Mouse (Mus musculus) limb, embryonic 14.5 days (tissue): ENCODE data around the gene Foxb2. TPM values are rescaled to one million over a fixed set of nuclear protein-coding genes. Genes with fewer than 3 reads are reported as not detected.
"Not testable (repeated sequence)": the region's sequence is repeated elsewhere in the genome, so short reads cannot be mapped to it uniquely, and the experiment has no call there.

ENCODE experiments used
- ATAC-seq: fragments of 200-750 bp; cut with Nextera tagmentation; 2 replicates; pipeline ENCODE4 v1.8.0; 2017; ENCODE audit warnings: low read depth, moderate number of reproducible peaks, moderate TSS enrichment; ENCODE audit not compliant: low FRiP score
- DNase-seq: peaks from one replicate; pipeline ENCODE4 v3.0.0-alpha.2; 2015; ENCODE audit warnings: low spot score
- H3K27ac ChIP-seq: fragments of 300-500 bp; sonication (generic); replicated peaks from 2 replicates; pipeline ENCODE4 v1.5.1; 2014; ENCODE audit warnings: low read depth, mild to moderate bottlenecking, low read length, moderate library complexity, mixed read lengths
- H3K27me3 ChIP-seq: fragments of 300-500 bp; sonication (generic); 2 replicates; pipeline ENCODE4 v1.6.1; 2014; ENCODE audit warnings: low read length, mixed read lengths; ENCODE audit not compliant: control insufficient read depth, insufficient read depth
- H3K36me3 ChIP-seq: fragments of 300-500 bp; sonication (generic); 2 replicates; pipeline ENCODE4 v1.6.1; 2014; ENCODE audit warnings: mild to moderate bottlenecking, low read length, moderate library complexity, mixed read lengths; ENCODE audit not compliant: control insufficient read depth, insufficient read depth
- H3K4me1 ChIP-seq: fragments of 300-500 bp; sonication (generic); 2 replicates; pipeline ENCODE4 v1.6.1; 2014; ENCODE audit warnings: antibody characterized with exemption, low read length, mixed read lengths; ENCODE audit not compliant: control insufficient read depth, insufficient read depth
- H3K4me2 ChIP-seq: fragments of 300-500 bp; sonication (generic); replicated peaks from 2 replicates; pipeline ENCODE4 v1.6.1; 2014; ENCODE audit warnings: low read depth, mild to moderate bottlenecking, low read length, moderate library complexity; ENCODE audit not compliant: severe bottlenecking
- H3K4me3 ChIP-seq: fragments of 300-500 bp; sonication (generic); replicated peaks from 2 replicates; pipeline ENCODE4 v1.5.1; 2014; ENCODE audit warnings: low read length
- H3K9ac ChIP-seq: fragments of 300-500 bp; sonication (generic); 2 replicates; pipeline ENCODE4 v1.6.1; 2014; ENCODE audit warnings: mild to moderate bottlenecking, low read depth, low read length, moderate library complexity; ENCODE audit not compliant: severe bottlenecking
- H3K9me3 ChIP-seq: fragments of 300-500 bp; sonication (generic); 2 replicates; pipeline ENCODE4 v1.6.1; 2016; ENCODE audit warnings: low read length; ENCODE audit not compliant: control insufficient read depth
- POLR2A ChIP-seq: fragments of 200-500 bp; IDR thresholded peaks from 2 replicates; pipeline ENCODE4 v1.8.0; 2012; ENCODE audit warnings: inconsistent platforms, mild to moderate bottlenecking, moderate library complexity, borderline replicate concordance; ENCODE audit not compliant: insufficient read depth, insufficient read length; ENCODE audit errors: extremely low read depth
- WGBS: fragments of 180-500 bp; shearing (Covaris S2); extraction: QIAGEN DNeasy Blood & Tissue Kit; methylation state at CpG from one replicate; pipeline ENCODE4 v1.1.7; 2014; 5-methylcytosine and 5-hydroxymethylcytosine counted together
- polyA plus RNA-seq, 2 experiments: library from polyadenylated mRNA; depleted of rRNA in 1 of 2; stranded (reverse) in 1 of 2; unstranded in 1 of 2; fragments of >200 nt; fragmentation: Nextera tagmentation in 1 of 2; extraction: Ambion mirVana in 1 of 2; gene quantifications; 2 replicates each; pipeline versions ENCODE4 v1.2.1 to v1.2.3; 2012 to 2014

The Foxb2 gene
- polyA plus RNA-seq, 2 experiments, result 0.11 TPM; not detected in 1

GRCm38 (mm10) chr19:16871192-16871760, 2.3 kb downstream of the Foxb2 start:
- H3K27me3 ChIP-seq, result peaks cover 82% of the 10 kb centered on the region
- no peak for ATAC-seq
- H3K9me3 ChIP-seq, result no peaks in the 10 kb centered on the region
- no peak overlapping the region for H3K4me3 ChIP-seq
- peaks cover 22% of the 10 kb centered on the region; the same call in 1 of the 2 replicates for H3K4me1 ChIP-seq
- DNase-seq, result no peak
- no peak for TF ChIP-seq POLR2A
- H3K27ac ChIP-seq, result no peak overlapping the region
- H3K9ac ChIP-seq, result no peak overlapping the region
- H3K4me2 ChIP-seq, result no peak overlapping the region
- 1% methylated on average over 24 of the region's 24 CpGs for WGBS
- H3K36me3 ChIP-seq, result no peaks in the 10 kb centered on the region

GRCm38 (mm10) chr19:16870501-16871191, 3.0 kb downstream of the Foxb2 start:
- under 1% methylated on average over 28 of the region's 28 CpGs for WGBS
- Histone ChIP-seq H3K9me3 (no peaks in the 10 kb centered on the region), H3K36me3 (no peaks in the 10 kb centered on the region), H3K4me3 (0 out of 2 replicates have a peak overlapping the region, but pooled peaks have one; percentile 1), H3K4me2 (no peak overlapping the region), H3K9ac (no peak overlapping the region), H3K27ac (no peak overlapping the region), H3K4me1 (peaks cover 22% of the 10 kb centered on the region; the same call in 1 of the 2 replicates), H3K27me3 (peaks cover 77% of the 10 kb centered on the region)
- TF ChIP-seq POLR2A, result no peak
- no peak for DNase-seq
- no peak for ATAC-seq

- no peak for TF ChIP-seq POLR2A
- DNase-seq (no peak), ATAC-seq (no peak)
- no peak overlapping the region for H3K4me2 ChIP-seq
- no peak overlapping the region for H3K9ac ChIP-seq
- H3K36me3 ChIP-seq, result no peaks in the 10 kb centered on the region
- H3K27me3 ChIP-seq, result peaks cover 56% of the 10 kb centered on the region
- H3K9me3 ChIP-seq, result no peaks in the 10 kb centered on the region
- 25% methylated on average over 5 of the region's 5 CpGs for WGBS
- no peak overlapping the region for H3K27ac ChIP-seq
- no peak overlapping the region for H3K4me3 ChIP-seq
- H3K4me1 ChIP-seq, result peaks cover 13% of the 10 kb centered on the region; the same call in 1 of the 2 replicates
Observed at GRCm38 (mm10) chr19:16868534-16868933, 5.1 kb downstream of the Foxb2 start.

GRCm38 (mm10) chr19:16858646-16859045, 15.0 kb downstream of the Foxb2 start:
- Histone ChIP-seq H3K4me3 (no peak overlapping the region), H3K4me1 (no peaks in the 10 kb centered on the region), H3K36me3 (no peaks in the 10 kb centered on the region), H3K27ac (no peak overlapping the region), H3K9me3 (no peaks in the 10 kb centered on the region), H3K27me3 (no peaks in the 10 kb centered on the region), H3K9ac (no peak overlapping the region), H3K4me2 (no peak overlapping the region)
- WGBS, result 45% methylated on average over 4 of the region's 4 CpGs
- DNase-seq (no peak), ATAC-seq (no peak)
- no peak for TF ChIP-seq POLR2A

- Histone ChIP-seq H3K9me3 (no peaks in the 10 kb centered on the region), H3K9ac (no peak overlapping the region), H3K27me3 (no peaks in the 10 kb centered on the region), H3K4me1 (no peaks in the 10 kb centered on the region), H3K36me3 (no peaks in the 10 kb centered on the region), H3K4me3 (no peak overlapping the region), H3K4me2 (no peak overlapping the region), H3K27ac (no peak overlapping the region)
- no peak for TF ChIP-seq POLR2A
- DNase-seq, result no peak
- ATAC-seq, result no peak
- WGBS, result 69% methylated on average over 5 of the region's 5 CpGs
Observed at GRCm38 (mm10) chr19:16856752-16857151, 16.9 kb downstream of the Foxb2 start.

GRCm38 (mm10) chr19:16844091-16844490, 29.5 kb downstream of the Foxb2 start:
- not testable (repeated sequence) for H3K27me3 ChIP-seq, H3K4me2 ChIP-seq, H3K9ac ChIP-seq, H3K4me1 ChIP-seq, H3K4me3 ChIP-seq, H3K36me3 ChIP-seq, H3K27ac ChIP-seq, DNase-seq, ATAC-seq, H3K9me3 ChIP-seq
- whole genome bisulfite sequencing, result 91% methylated on average over 2 of the region's 2 CpGs
